Mouse (Mus musculus) ES-E14 (cell line): ENCODE data around the gene Bglap.

Experiments used
- CHD2 ChIP-seq: IDR thresholded peaks from 2 replicates; pipeline ENCODE4 v1.6.1; 2014; ENCODE audit warnings: mild to moderate bottlenecking, low read depth, low read length, inconsistent platforms
- HCFC1 ChIP-seq: IDR thresholded peaks from 2 replicates; pipeline ENCODE4 v1.6.1; 2012; ENCODE audit warnings: low read length, inconsistent platforms, borderline replicate concordance; ENCODE audit not compliant: insufficient read depth
- MAFK ChIP-seq: IDR thresholded peaks from 2 replicates; pipeline ENCODE4 v1.6.1; 2014; ENCODE audit warnings: mild to moderate bottlenecking, low read depth, low read length, inconsistent platforms; ENCODE audit not compliant: insufficient read depth

DNA sequence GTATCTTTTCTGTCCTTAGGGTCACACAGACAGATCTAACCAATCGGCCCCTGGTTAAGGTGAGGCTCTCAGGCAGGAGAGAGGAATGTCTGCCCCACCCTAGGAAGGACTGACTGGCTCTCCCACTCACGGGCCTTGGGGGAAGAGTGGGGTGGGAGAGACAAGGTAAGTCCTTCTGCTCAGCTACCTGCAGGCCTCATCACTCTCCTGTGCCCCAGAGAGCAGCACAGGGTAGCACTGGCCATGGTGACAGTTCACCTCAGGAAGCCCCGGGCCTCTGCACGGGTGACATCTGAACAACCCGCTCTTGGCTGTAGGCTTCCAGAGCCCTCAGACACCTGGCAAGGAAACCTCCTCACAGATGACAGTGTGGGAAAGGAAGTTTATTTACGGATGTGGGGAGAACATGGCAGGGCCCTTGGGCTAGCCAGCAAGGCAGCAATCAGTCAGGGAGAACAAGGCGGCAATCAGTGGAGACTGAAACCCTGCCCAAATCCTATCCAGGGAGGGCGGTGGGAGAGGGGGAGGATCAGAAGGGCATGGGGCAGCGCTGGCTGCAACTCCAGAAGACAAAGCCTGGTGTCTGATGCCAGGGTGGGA is 9.6 kb upstream of the Bglap start:
- TF ChIP-seq MAFK (no peak), CHD2 (no peak), HCFC1 (no peak)
